Mouse (Mus musculus): ENCODE measurements around the gene Prpf19.

GRCm38 (mm10) chr19:10860072-10860497, 34.9 kb upstream of the Prpf19 start:
- TF ChIP-seq GATA1 (IDR thresholded peaks at IDR 0.05; ENCODE audit: low read length) (no peak), TAL1 (IDR thresholded peaks at IDR 0.05; ENCODE audit: low read length) (no peak)
